Mouse (Mus musculus) embryo, embryonic 10.5 days (tissue): ENCODE measurements at regions not wholly inside any gene's neighbourhood (a gene's known extent, or its start where the extent isn't known, plus 50 kb on each side); places are given as distances from the start of the nearest gene placed in this dataset.

Source experiments
- DNase-seq: peaks from one replicate; pipeline ENCODE4 v3.0.0-alpha.2; 2015; ENCODE audit warnings: low spot score

DNA sequence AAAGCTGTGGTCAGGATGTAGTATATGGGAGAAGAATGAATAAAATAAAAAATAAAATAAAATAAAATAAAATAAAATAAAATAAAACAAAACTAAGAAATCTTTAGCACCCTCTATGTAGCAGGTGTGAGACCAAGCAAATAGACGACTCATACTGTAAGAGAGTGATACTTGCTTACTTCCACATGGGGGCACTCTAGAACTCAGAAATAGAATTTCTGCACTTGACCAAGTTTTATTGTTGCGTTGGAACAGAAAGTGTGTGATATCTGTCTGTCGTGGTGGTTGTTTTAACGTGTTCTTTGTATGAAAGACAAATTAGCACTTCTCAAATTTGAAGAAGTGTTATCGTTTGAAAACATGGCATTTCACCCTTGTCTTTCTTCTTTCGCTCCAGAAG, 125.4 kb downstream of the Dthd1 start:
- peak; percentile 63 for DNase-seq
